Mouse (Mus musculus): ENCODE data around the gene Hivep3. TPM values are rescaled to one million over a fixed set of nuclear protein-coding genes. Genes with fewer than 3 reads are reported as not detected.

The Hivep3 gene
- total and polyA plus RNA-seq, 3 experiments, result not detected

GRCm38 (mm10) chr4:120000881-120001280 is 267.3 kb downstream of the Hivep3 start:
- no peaks in the 10 kb centered on the region for H3K9me3 ChIP-seq (replicated peaks; ENCODE audit: insufficient read depth, low read length)
- no peaks in the 10 kb centered on the region for H3K79me2 ChIP-seq (ENCODE audit: control insufficient read depth, insufficient read depth, low read length, poor library complexity)
- H3K27me3 ChIP-seq (ENCODE audit: control insufficient read depth in 1 of 2, insufficient read depth in 2 of 2, low read length in 2 of 2), result no peaks in the 10 kb centered on the region
- H3K9ac ChIP-seq (ENCODE audit: control insufficient read depth, low read depth, low read length, poor library complexity, severe bottlenecking), result no peak overlapping the region
- H3K27ac ChIP-seq (ENCODE audit: control insufficient read depth, low read depth, low read length), result no peak overlapping the region
- no peak overlapping the region for H3K4me3 ChIP-seq (ENCODE audit: control insufficient read depth in 1 of 2, insufficient read depth in 1 of 2, low read depth in 2 of 2, low read length in 2 of 2)
- no peaks in the 10 kb centered on the region for H3K36me3 ChIP-seq (ENCODE audit: control insufficient read depth in 1 of 2, insufficient read depth in 2 of 2, low read length in 2 of 2)
- TF ChIP-seq ETS1 (IDR thresholded peaks at IDR 0.05; ENCODE audit: low read depth, low read length) (no peak), GATA1 (IDR thresholded peaks at IDR 0.05; ENCODE audit: low read depth, low read length) (no peak), CHD1 (IDR thresholded peaks at IDR 0.05; ENCODE audit: low read depth, low read length) (no peak), TBP (IDR thresholded peaks at IDR 0.05; ENCODE audit: low read depth, low read length) (no peak), TAL1 (IDR thresholded peaks at IDR 0.05; ENCODE audit: low read length) (no peak), SIN3A (IDR thresholded peaks at IDR 0.05; ENCODE audit: low read length) (no peak), TCF12 (IDR thresholded peaks at IDR 0.05; ENCODE audit: low read depth, low read length) (no peak), GABPA (IDR thresholded peaks at IDR 0.05; ENCODE audit: low read depth, low read length) (no peak), POLR2AphosphoS2 (IDR thresholded peaks at IDR 0.05; ENCODE audit: low read length) (no peak), USF1 (IDR thresholded peaks at IDR 0.05; ENCODE audit: low read depth, low read length) (no peak), KAT2A (conservative IDR thresholded peaks at IDR 0.05; ENCODE audit: low read depth, low read length) (no peak), MYC (IDR thresholded peaks at IDR 0.05; ENCODE audit: low read depth, low read length) (no peak), POLR2AphosphoS5 (IDR thresholded peaks at IDR 0.05; ENCODE audit: borderline replicate concordance, low read depth, low read length) (no peak), BHLHE40 (IDR thresholded peaks at IDR 0.05; ENCODE audit: borderline replicate concordance, low read depth, low read length) (no peak), UBTF (IDR thresholded peaks at IDR 0.05; ENCODE audit: borderline replicate concordance, insufficient read depth, low read depth, low read length) (no peak)
- H3K4me1 ChIP-seq (ENCODE audit: control insufficient read depth in 1 of 2, insufficient read depth in 2 of 2, low read length in 2 of 2), result no peaks in the 10 kb centered on the region
- DNase-seq (ENCODE audit: low read depth, low spot score), result no peak

- DNase-seq (ENCODE audit: low read depth, low spot score), result no peak
- TF ChIP-seq NRF1 (IDR thresholded peaks at IDR 0.05; ENCODE audit: insufficient read depth, low read depth, low read length, poor library complexity, severe bottlenecking) (no peak), SMC3 (IDR thresholded peaks at IDR 0.05; ENCODE audit: low read depth, low read length) (no peak), EP300 (IDR thresholded peaks at IDR 0.05; ENCODE audit: low read depth in 1 of 2, low read length in 2 of 2) (no peak), GABPA (IDR thresholded peaks at IDR 0.05; ENCODE audit: low read depth, low read length) (no peak), ZKSCAN1 (IDR thresholded peaks at IDR 0.05; ENCODE audit: low read depth, low read length) (no peak), MAX (IDR thresholded peaks at IDR 0.05; ENCODE audit: low read length) (no peak), GATA1 (IDR thresholded peaks at IDR 0.05; ENCODE audit: low read depth, low read length) (no peak), ELF1 (IDR thresholded peaks at IDR 0.05; ENCODE audit: low read depth, low read length) (no peak), ZC3H11A (IDR thresholded peaks at IDR 0.05; ENCODE audit: low read depth, low read length) (no peak), NELFE (IDR thresholded peaks at IDR 0.05; ENCODE audit: low read depth, low read length) (no peak), ZMIZ1 (IDR thresholded peaks at IDR 0.05; ENCODE audit: low read depth, low read length) (no peak), RCOR1 (IDR thresholded peaks at IDR 0.05; ENCODE audit: low read depth, low read length) (no peak), TAL1 (IDR thresholded peaks at IDR 0.05; ENCODE audit: low read length) (no peak), POLR2AphosphoS5 (IDR thresholded peaks at IDR 0.05; ENCODE audit: borderline replicate concordance, low read depth, low read length) (no peak), MAFK (IDR thresholded peaks at IDR 0.05; ENCODE audit: borderline replicate concordance, low read depth, low read length) (no peak), TCF12 (IDR thresholded peaks at IDR 0.05; ENCODE audit: low read depth, low read length) (no peak), POLR2A (IDR thresholded peaks at IDR 0.05; ENCODE audit: control insufficient read depth in 1 of 2, insufficient read depth in 1 of 2, low read depth in 1 of 2, low read length in 2 of 2, poor library complexity in 1 of 2) (no peak), ZNF384 (IDR thresholded peaks at IDR 0.05; ENCODE audit: low read depth, low read length) (no peak), CHD1 (IDR thresholded peaks at IDR 0.05; ENCODE audit: low read depth, low read length) (no peak)
Observed at GRCm38 (mm10) chr4:120003006-120003405, 269.4 kb downstream of the Hivep3 start.

More at GRCm38 (mm10) chr4:120003006-120003405, 269.4 kb downstream of the Hivep3 start:
- H3K27me3 ChIP-seq (ENCODE audit: control insufficient read depth in 1 of 2, insufficient read depth in 2 of 2, low read length in 2 of 2), result no peaks in the 10 kb centered on the region
- H3K79me2 ChIP-seq (ENCODE audit: control insufficient read depth, insufficient read depth, low read length, poor library complexity), result no peaks in the 10 kb centered on the region
- no peak overlapping the region for H3K9ac ChIP-seq (ENCODE audit: control insufficient read depth, low read depth, low read length, poor library complexity, severe bottlenecking)
- no peak overlapping the region for H3K27ac ChIP-seq (ENCODE audit: control insufficient read depth, low read depth, low read length)
- no peaks in the 10 kb centered on the region for H3K4me1 ChIP-seq (ENCODE audit: control insufficient read depth in 1 of 2, insufficient read depth in 2 of 2, low read length in 2 of 2)
- H3K36me3 ChIP-seq (ENCODE audit: control insufficient read depth in 1 of 2, insufficient read depth in 2 of 2, low read length in 2 of 2), result no peaks in the 10 kb centered on the region
- H3K9me3 ChIP-seq (replicated peaks; ENCODE audit: insufficient read depth, low read length), result no peaks in the 10 kb centered on the region
- H3K4me3 ChIP-seq (ENCODE audit: control insufficient read depth in 1 of 2, insufficient read depth in 1 of 2, low read depth in 2 of 2, low read length in 2 of 2), result no peak overlapping the region

Data from MEL (cell line).